8 mouse cellular contexts compared by ENCODE assay signal in genomic region chr11:32181973-32182868, GRCm38 (mm10). TPM values are rescaled to one million over a fixed set of nuclear protein-coding genes. Genes with fewer than 3 reads are reported as not detected.
DNase-seq lines count a peak whose midpoint lies in the region; TF ChIP-seq lines count a peak whose summit lies in the region.

No protein-coding gene starts in this region.

- H3K27me3 ChIP-seq in E14TG2a.4 (ENCODE audit: insufficient read depth, low read length) = 0 out of 2 replicates have a peak, but pooled peaks cover 4% of the 10 kb centered on the region

- H3K4me3 ChIP-seq in E14TG2a.4 (replicated peaks; ENCODE audit: low read length) = no peak overlapping the region
- no peak overlapping the region for H3K4me3 ChIP-seq in lung, adult 2 months (replicated peaks; ENCODE audit: extremely low read depth, low read depth, low read length)

- intact Hi-C loops in heart, postnatal 14 days (cut with DNase I) = loop anchor here (2.0 to 5.0 kb wide), 4 partner anchors 57 to 139 kb away; partner anchors contain the start of genes Hbq1a and Hbq1b

- H3K4me1 ChIP-seq in E14TG2a.4 (replicated peaks; ENCODE audit: low read depth, low read length) = 0 out of 2 replicates have a peak, but pooled peaks cover 2% of the 10 kb centered on the region
- H3K4me1 ChIP-seq in lung, adult 2 months (ENCODE audit: control insufficient read depth, insufficient read depth, low read length) = no peaks in the 10 kb centered on the region

- peaks cover 4% of the 10 kb centered on the region for H3K9me3 ChIP-seq in E14TG2a.4 (ENCODE audit: low read length)

- peak; percentile 89 for DNase-seq in brain, adult 2 months (ENCODE audit: low read depth, low spot score)
- DNase-seq in fibroblast of lung, adult 2 months (ENCODE audit: low read depth) = peak; percentile 38
- DNase-seq in heart, postnatal 14 days = peak; percentile 85 to 90
- DNase-seq in kidney, postnatal 4 days = peak; percentile 89
- peak; percentile 77 for DNase-seq in lung, adult 2 months
- DNase-seq in ovary, adult 18-20 months (ENCODE audit: low spot score) = peak; percentile 31
- DNase-seq in thymus, postnatal 0 days (ENCODE audit: low spot score) = peak; percentile 73

- TF ChIP-seq POLR2A in lung, adult 2 months (IDR thresholded peaks at IDR 0.05; ENCODE audit: borderline replicate concordance, extremely low read depth, low read depth, low read length) = no peak

- no peaks in the 10 kb centered on the region for H3K36me3 ChIP-seq in E14TG2a.4 (ENCODE audit: insufficient read depth, low read length)

- peak; percentile 96 for TF ChIP-seq CTCF in E14TG2a.4 (conservative IDR thresholded peaks at IDR 0.05; ENCODE audit: low read length)
- peak; percentile 93 for TF ChIP-seq CTCF in lung, adult 2 months (IDR thresholded peaks at IDR 0.05; ENCODE audit: insufficient read depth, low read length)

- WGBS in lung, adult 2 months = 40% methylated on average over 25 of the region's 25 CpGs

RNA-seq across cellular contexts. Expression of gene Il9r, which starts 17.9 kb away (rescaled TPM):
- total RNA-seq in heart, postnatal 14 days (2021) = under 1 TPM in 1 of 2 experiments, not detected in 1; 0.61 TPM
- 1.4 and 2.3 TPM in 2 replicates for polyA plus RNA-seq in lung, adult 2 months (2012; rRNA removed)
- polyA plus RNA-seq in thymus, postnatal 0 days (2015; fragmentation: Nextera tagmentation; extraction: Ambion mirVana) = 5.3 and 5.7 TPM in 2 replicates

RNA-seq across cellular contexts. Expression of gene Snrnp25, which starts 23.0 kb away (rescaled TPM):
- total RNA-seq in heart, postnatal 14 days (2021) = 10 to 100 TPM; 11.4 to 11.5 TPM
- polyA plus RNA-seq in lung, adult 2 months (2012; rRNA removed) = 12.5 and 16.5 TPM in 2 replicates
- 103 TPM in 2 replicates for polyA plus RNA-seq in thymus, postnatal 0 days (2015; fragmentation: Nextera tagmentation; extraction: Ambion mirVana)

RNA-seq across cellular contexts. Expression of gene Rhbdf1, which starts 39.9 kb away (rescaled TPM):
- 10 to 100 TPM; 22.3 to 23.3 TPM for total RNA-seq in heart, postnatal 14 days (2021)
- 183 and 195 TPM in 2 replicates for polyA plus RNA-seq in lung, adult 2 months (2012; rRNA removed)
- polyA plus RNA-seq in thymus, postnatal 0 days (2015; fragmentation: Nextera tagmentation; extraction: Ambion mirVana) = 10.6 and 11.2 TPM in 2 replicates

RNA-seq across cellular contexts. Expression of gene Mpg, which starts 44.1 kb away (rescaled TPM):
- 1 to 10 TPM; 6.5 to 8.5 TPM for total RNA-seq in heart, postnatal 14 days (2021)
- 9.8 and 12.4 TPM in 2 replicates for polyA plus RNA-seq in lung, adult 2 months (2012; rRNA removed)
- polyA plus RNA-seq in thymus, postnatal 0 days (2015; fragmentation: Nextera tagmentation; extraction: Ambion mirVana) = 30.0 and 36.0 TPM in 2 replicates

Comparison
In these comparisons a context has a peak if more than half of its experiments do, and no peak if none do; other contexts are left out.
1. DNase-seq: peak in every context shown above with its lines; median percentile 89 in brain, adult 2 months; 89 in kidney, postnatal 4 days; 88 in heart, postnatal 14 days; 77 in lung, adult 2 months; 73 in thymus, postnatal 0 days; 38 in fibroblast of lung, adult 2 months; 31 in ovary, adult 18-20 months.
2. RNA of gene Rhbdf1, which starts 39.9 kb away (polyA plus RNA-seq): 183 to 195 TPM in lung, adult 2 months; 10.6 to 11.2 TPM in thymus, postnatal 0 days; every median in the first group is over 10 times any median in the second.